Mouse (Mus musculus): Measurements from ENCODE around the gene Gm34302. TPM values are rescaled to one million over a fixed set of nuclear protein-coding genes. Genes with fewer than 3 reads are reported as not detected.

Gm34302 gene
- polyA plus RNA-seq, 1 experiment from 2014 or later, result 0.93 TPM

DNA sequence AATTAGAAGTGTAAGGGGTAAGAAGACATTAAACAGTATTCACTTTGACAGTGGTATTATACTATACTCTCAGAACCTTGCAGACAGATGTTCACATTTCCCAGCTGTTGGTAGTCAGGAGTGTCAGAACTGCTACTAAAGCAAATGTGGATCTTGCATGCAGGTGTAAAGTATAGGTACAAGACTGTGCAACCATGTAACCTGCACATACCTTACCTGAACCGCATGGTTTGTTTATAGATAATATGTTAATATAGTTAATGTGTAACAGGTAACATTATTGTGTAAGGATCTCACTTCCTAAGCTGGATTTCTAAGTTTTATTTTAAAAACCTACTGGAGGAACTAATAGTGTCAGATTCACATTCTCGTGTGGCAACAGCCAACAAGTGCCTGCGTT lies 44.8 kb downstream of the Gm34302 start:
- Histone ChIP-seq H3K27ac (no peak overlapping the region), H3K9me3 (no peaks in the 10 kb centered on the region), H3K4me2 (no peak overlapping the region), H3K36me3 (no peaks in the 10 kb centered on the region), H3K27me3 (no peaks in the 10 kb centered on the region), H3K4me1 (no peaks in the 10 kb centered on the region), H3K9ac (no peak overlapping the region), H3K4me3 (no peak overlapping the region)
- 88% methylated on average over 3 of the region's 3 CpGs for WGBS
- no peak for ATAC-seq (ENCODE audit: insufficient number of reproducible peaks, low FRiP score, low TSS enrichment, low read depth)

Other genes starting within 250 kb of the Gm34302 start
- gene Mme, start 242.3 kb downstream of the Gm34302 start, polyA plus RNA-seq (2015; fragmentation: Nextera tagmentation; extraction: Ambion mirVana), result 37.0 and 42.8 TPM in 2 replicates